Mouse (Mus musculus) thymus, adult 2 months (tissue): ENCODE results near the gene Fam222a.

Experiments
- CTCF ChIP-seq: fragments of 200-500 bp; IDR thresholded peaks from 2 replicates; pipeline ENCODE4 v1.5.1; 2012; ENCODE audit warnings: mild to moderate bottlenecking, control low read depth, low read length, moderate library complexity, borderline replicate concordance; ENCODE audit not compliant: control insufficient read depth, poor library complexity, insufficient read depth; ENCODE audit errors: extremely low read depth
- POLR2A ChIP-seq: fragments of 200-500 bp; IDR thresholded peaks from 2 replicates; pipeline ENCODE4 v1.6.1; 2012; ENCODE audit warnings: mild to moderate bottlenecking, low read length, control low read depth, moderate library complexity; ENCODE audit not compliant: control insufficient read depth, poor library complexity, insufficient read depth; ENCODE audit errors: extremely low read depth

DNA sequence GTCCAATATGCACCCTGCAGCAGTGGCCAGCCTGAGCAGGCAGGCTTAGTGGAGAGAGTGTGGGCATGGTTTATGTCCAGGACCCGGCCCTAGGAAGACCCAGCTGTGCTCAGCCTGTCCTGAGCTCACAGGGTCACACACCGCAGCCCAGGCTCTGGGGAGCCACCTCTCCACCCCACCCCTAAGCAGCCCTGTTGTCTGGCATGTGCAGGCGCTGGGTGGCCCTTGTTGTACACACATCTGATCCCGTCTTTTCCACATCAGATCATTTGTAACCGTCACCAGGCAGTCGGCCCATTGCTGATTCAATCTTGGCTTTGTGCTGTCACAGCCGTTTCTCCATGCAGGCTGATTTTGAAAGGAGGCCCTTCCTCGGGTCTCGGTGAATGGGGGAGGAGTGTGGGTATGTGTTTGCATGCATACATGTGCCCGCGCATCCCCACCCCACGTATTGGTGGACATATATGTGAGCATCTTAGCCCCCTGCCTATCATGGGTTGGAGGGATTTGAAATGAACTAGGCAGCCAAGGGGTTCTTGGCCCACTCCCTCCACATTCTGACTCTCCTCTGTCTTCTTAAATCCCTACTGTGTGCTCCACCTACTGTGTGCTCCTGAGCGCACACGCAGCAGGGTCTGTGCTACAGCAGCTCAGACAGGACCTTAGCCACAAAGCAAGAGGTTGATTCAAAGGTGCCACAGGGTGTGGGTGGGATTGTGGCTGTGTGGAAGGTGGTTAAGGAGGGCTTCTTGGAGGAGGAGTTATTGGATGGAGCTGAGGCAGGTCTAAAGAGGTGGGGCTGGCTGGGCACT, 16.7 kb downstream of the Fam222a start:
- TF ChIP-seq CTCF, result no peak
- no peak for TF ChIP-seq POLR2A
